Mouse (Mus musculus) neural tube, embryonic 13.5 days (tissue): Measurements from ENCODE around the gene Cox5a. TPM values are rescaled to one million over a fixed set of nuclear protein-coding genes. Genes with fewer than 3 reads are reported as not detected.
A peak's percentile ranks its signal among the peaks of the same experiment; 100 is the strongest.

Source experiments
- ATAC-seq: fragments of 200-750 bp; cut with Nextera tagmentation; 2 replicates; pipeline ENCODE4 v1.8.0; 2017; ENCODE audit warnings: low read depth, mild to moderate bottlenecking, moderate TSS enrichment, moderate library complexity
- H3K27ac ChIP-seq: fragments of 300-500 bp; sonication (generic); replicated peaks from 2 replicates; pipeline ENCODE4 v1.5.1; 2015; ENCODE audit warnings: moderate library complexity, mild to moderate bottlenecking, inconsistent platforms
- H3K27me3 ChIP-seq: fragments of 300-500 bp; sonication (generic); 2 replicates; pipeline ENCODE4 v1.6.1; 2015; ENCODE audit warnings: mild to moderate bottlenecking, inconsistent platforms
- H3K36me3 ChIP-seq: fragments of 300-500 bp; sonication (generic); 2 replicates; pipeline ENCODE4 v1.6.1; 2015; ENCODE audit warnings: mild to moderate bottlenecking, inconsistent platforms
- H3K4me1 ChIP-seq: fragments of 300-500 bp; sonication (generic); replicated peaks from 2 replicates; pipeline ENCODE4 v1.6.1; 2015; ENCODE audit warnings: inconsistent platforms
- H3K4me2 ChIP-seq: fragments of 300-500 bp; sonication (generic); 2 replicates; pipeline ENCODE4 v1.6.1; 2015; ENCODE audit warnings: inconsistent platforms, mild to moderate bottlenecking, moderate library complexity
- H3K4me3 ChIP-seq: fragments of 300-500 bp; sonication (generic); 2 replicates; pipeline ENCODE4 v1.5.1; 2015; ENCODE audit warnings: mild to moderate bottlenecking, inconsistent platforms
- H3K9ac ChIP-seq: fragments of 300-500 bp; sonication (generic); 2 replicates; pipeline ENCODE4 v1.6.1; 2015; ENCODE audit warnings: moderate library complexity, mild to moderate bottlenecking, inconsistent platforms
- H3K9me3 ChIP-seq: fragments of 300-500 bp; sonication (generic); 2 replicates; pipeline ENCODE4 v1.6.1; 2016; ENCODE audit warnings: inconsistent platforms
- WGBS: fragments of 180-500 bp; shearing (Covaris S2); methylation state at CpG from one replicate; pipeline ENCODE4 v1.1.7; 2015; 5-methylcytosine and 5-hydroxymethylcytosine counted together
- polyA plus RNA-seq: library from polyadenylated mRNA; unstranded; fragments of >200 nt; fragmentation: Nextera tagmentation; extraction: Ambion mirVana; gene quantifications from 2 replicates; pipeline ENCODE4 v1.2.1, GENCODE M21; 2015

Cox5a gene
- polyA plus RNA-seq, 1 experiment from 2014 or later, result 997 TPM

- Histone ChIP-seq H3K4me2 (no peak overlapping the region), H3K27me3 (no peaks in the 10 kb centered on the region), H3K4me3 (no peak overlapping the region), H3K9ac (no peak overlapping the region), H3K36me3 (peaks cover 24% of the 10 kb centered on the region), H3K9me3 (no peaks in the 10 kb centered on the region), H3K4me1 (peaks cover 39% of the 10 kb centered on the region), H3K27ac (no peak overlapping the region)
- 72% methylated on average over 11 of the region's 11 CpGs for WGBS
- 0 out of 2 replicates have a peak, but pooled peaks have one; percentile 26 for ATAC-seq
Measured at GRCm38 (mm10) chr9:57553119-57553518, 32.0 kb downstream of the Cox5a start.

GRCm38 (mm10) chr9:57554753-57555152, 33.7 kb downstream of the Cox5a start:
- H3K4me2 ChIP-seq, result no peak overlapping the region
- peak; percentile 21; the same call in 1 of the 2 replicates for ATAC-seq
- peaks cover 8% of the 10 kb centered on the region for H3K36me3 ChIP-seq
- no peaks in the 10 kb centered on the region for H3K9me3 ChIP-seq
- no peak overlapping the region for H3K27ac ChIP-seq
- H3K4me3 ChIP-seq, result no peak overlapping the region
- WGBS, result 30% methylated on average over 3 of the region's 3 CpGs
- 0 out of 2 replicates have a peak, but pooled peaks cover 3% of the 10 kb centered on the region for H3K27me3 ChIP-seq
- H3K4me1 ChIP-seq, result peaks cover 29% of the 10 kb centered on the region
- H3K9ac ChIP-seq, result no peak overlapping the region

GRCm38 (mm10) chr9:57557215-57557614, 36.1 kb downstream of the Cox5a start:
- ATAC-seq, result no peak
- 84% methylated on average over 3 of the region's 3 CpGs for WGBS
- H3K9ac ChIP-seq, result no peak overlapping the region

GRCm38 (mm10) chr9:57558625-57559024, 37.6 kb downstream of the Cox5a start:
- 88% methylated on average over 4 of the region's 4 CpGs for WGBS
- no peak for ATAC-seq
- H3K27ac ChIP-seq, result no peak overlapping the region
- H3K27me3 ChIP-seq, result 0 out of 2 replicates have a peak, but pooled peaks cover 3% of the 10 kb centered on the region
- no peaks in the 10 kb centered on the region for H3K36me3 ChIP-seq
- no peak overlapping the region for H3K4me3 ChIP-seq
- H3K9me3 ChIP-seq, result no peaks in the 10 kb centered on the region
- H3K4me1 ChIP-seq, result peaks cover 36% of the 10 kb centered on the region
- no peak overlapping the region for H3K4me2 ChIP-seq
- no peak overlapping the region for H3K9ac ChIP-seq

More at GRCm38 (mm10) chr9:57557215-57557614, 36.1 kb downstream of the Cox5a start:
- Histone ChIP-seq H3K4me3 (no peak overlapping the region), H3K4me2 (no peak overlapping the region), H3K4me1 (peaks cover 33% of the 10 kb centered on the region), H3K9me3 (no peaks in the 10 kb centered on the region), H3K36me3 (no peaks in the 10 kb centered on the region), H3K27me3 (0 out of 2 replicates have a peak, but pooled peaks cover 3% of the 10 kb centered on the region), H3K27ac (no peak overlapping the region)

- no peak overlapping the region for H3K27ac ChIP-seq
- no peak for ATAC-seq
- 77% methylated on average over 2 of the region's 2 CpGs for whole genome bisulfite sequencing
Measured at GRCm38 (mm10) chr9:57559568-57559967, 38.5 kb downstream of the Cox5a start.

GRCm38 (mm10) chr9:57560263-57560662, 39.2 kb downstream of the Cox5a start:
- H3K36me3 ChIP-seq, result no peaks in the 10 kb centered on the region
- H3K9me3 ChIP-seq, result no peaks in the 10 kb centered on the region
- ATAC-seq, result peak; percentile 33; the same call in 1 of the 2 replicates
- peak overlapping the region; percentile 56 for H3K4me3 ChIP-seq
- 0 out of 2 replicates have a peak, but pooled peaks cover 3% of the 10 kb centered on the region for H3K27me3 ChIP-seq
- H3K9ac ChIP-seq, result peak overlapping the region; percentile 71
- H3K4me2 ChIP-seq, result peak overlapping the region; percentile 81
- peaks cover 38% of the 10 kb centered on the region for H3K4me1 ChIP-seq
- 28% methylated on average over 7 of the region's 7 CpGs for WGBS
- H3K27ac ChIP-seq, result peak overlapping the region; percentile 88

More at GRCm38 (mm10) chr9:57559568-57559967, 38.5 kb downstream of the Cox5a start:
- no peak overlapping the region for H3K9ac ChIP-seq
- peaks cover 37% of the 10 kb centered on the region for H3K4me1 ChIP-seq
- no peaks in the 10 kb centered on the region for H3K36me3 ChIP-seq
- 0 out of 2 replicates have a peak, but pooled peaks cover 3% of the 10 kb centered on the region for H3K27me3 ChIP-seq
- no peaks in the 10 kb centered on the region for H3K9me3 ChIP-seq
- no peak overlapping the region for H3K4me2 ChIP-seq
- H3K4me3 ChIP-seq, result no peak overlapping the region

- peak within 1 kb of the TSS; percentile 81 for H3K4me2 ChIP-seq
- H3K9me3 ChIP-seq, result no peaks in the 10 kb centered on the region
- no peaks in the 10 kb centered on the region for H3K36me3 ChIP-seq
- peak; percentile 99 for ATAC-seq
- peak within 1 kb of the TSS; percentile 56 for H3K4me3 ChIP-seq
- 0 out of 2 replicates have a peak, but pooled peaks cover 3% of the 10 kb centered on the region for H3K27me3 ChIP-seq
- peaks cover 47% of the 10 kb centered on the region for H3K4me1 ChIP-seq
- peak within 1 kb of the TSS; percentile 71 for H3K9ac ChIP-seq
- H3K27ac ChIP-seq, result peak within 1 kb of the TSS; percentile 88
- WGBS, result 1% methylated on average over 37 of the region's 37 CpGs
Measured at GRCm38 (mm10) chr9:57560861-57561710, 40.0 kb downstream of the Cox5a start, which contains the start of gene Scamp2. Gene Scamp2, plus strand, starts transcription at chr9:57560943.

- H3K4me2 ChIP-seq, result peak overlapping the region; percentile 81
- no peak for ATAC-seq
- H3K4me1 ChIP-seq, result peaks cover 53% of the 10 kb centered on the region
- no peaks in the 10 kb centered on the region for H3K9me3 ChIP-seq
- peak overlapping the region; percentile 71 for H3K9ac ChIP-seq
- H3K4me3 ChIP-seq, result peak overlapping the region; percentile 56
- H3K36me3 ChIP-seq, result no peaks in the 10 kb centered on the region
- WGBS, result 76% methylated on average over 13 of the region's 13 CpGs
- H3K27ac ChIP-seq, result no peak overlapping the region
- H3K27me3 ChIP-seq, result 0 out of 2 replicates have a peak, but pooled peaks cover 3% of the 10 kb centered on the region
Measured at GRCm38 (mm10) chr9:57561711-57562099, 40.6 kb downstream of the Cox5a start.

GRCm38 (mm10) chr9:57562896-57563372, 41.9 kb downstream of the Cox5a start:
- Histone ChIP-seq H3K4me3 (no peak overlapping the region), H3K4me1 (peaks cover 55% of the 10 kb centered on the region), H3K27ac (no peak overlapping the region), H3K9me3 (no peaks in the 10 kb centered on the region), H3K27me3 (0 out of 2 replicates have a peak, but pooled peaks cover 3% of the 10 kb centered on the region), H3K36me3 (peaks cover 6% of the 10 kb centered on the region; the same call in 1 of the 2 replicates), H3K9ac (peak overlapping the region; percentile 27; the same call in 1 of the 2 replicates), H3K4me2 (no peak overlapping the region)
- no peak for ATAC-seq
- 87% methylated on average over 4 of the region's 4 CpGs for WGBS

- no peak overlapping the region for H3K4me3 ChIP-seq
- peaks cover 55% of the 10 kb centered on the region for H3K4me1 ChIP-seq
- H3K4me2 ChIP-seq, result no peak overlapping the region
- H3K27ac ChIP-seq, result no peak overlapping the region
- no peak overlapping the region for H3K9ac ChIP-seq
- no peaks in the 10 kb centered on the region for H3K9me3 ChIP-seq
- no peak for ATAC-seq
- no peaks in the 10 kb centered on the region for H3K27me3 ChIP-seq
- H3K36me3 ChIP-seq, result peaks cover 23% of the 10 kb centered on the region
- 87% methylated on average over 6 of the region's 6 CpGs for WGBS
Measured at GRCm38 (mm10) chr9:57564609-57565008, 43.5 kb downstream of the Cox5a start.

GRCm38 (mm10) chr9:57565741-57566221, 44.7 kb downstream of the Cox5a start:
- ATAC-seq, result no peak
- Histone ChIP-seq H3K4me3 (no peak overlapping the region), H3K9ac (peak overlapping the region; percentile 17; the same call in 1 of the 2 replicates), H3K27me3 (no peaks in the 10 kb centered on the region), H3K4me1 (peaks cover 51% of the 10 kb centered on the region), H3K9me3 (no peaks in the 10 kb centered on the region), H3K4me2 (peak overlapping the region; percentile 11; the same call in 1 of the 2 replicates), H3K36me3 (peaks cover 33% of the 10 kb centered on the region), H3K27ac (peak overlapping the region; percentile 65)
- 51% methylated on average over 10 of the region's 10 CpGs for WGBS

GRCm38 (mm10) chr9:57566846-57567245, 45.8 kb downstream of the Cox5a start:
- Histone ChIP-seq H3K9ac (no peak overlapping the region), H3K9me3 (no peaks in the 10 kb centered on the region), H3K4me3 (no peak overlapping the region), H3K27me3 (no peaks in the 10 kb centered on the region), H3K4me1 (peaks cover 44% of the 10 kb centered on the region), H3K36me3 (peaks cover 42% of the 10 kb centered on the region), H3K4me2 (no peak overlapping the region), H3K27ac (no peak overlapping the region; the same call in 1 of the 2 replicates)
- WGBS, result 62% methylated on average over 8 of the region's 8 CpGs
- ATAC-seq, result no peak
